Mouse (Mus musculus) left cerebral cortex, postnatal 10 days (tissue): ENCODE data around the gene Zic5. TPM values are rescaled to one million over a fixed set of nuclear protein-coding genes. Genes with fewer than 3 reads are reported as not detected.

Source experiments
- DNase-seq, 2 experiments: peaks; one replicate each; pipeline ENCODE4 v3.0.0; 2021 to 2022; ENCODE audit warnings: low spot score in 2 of 2, mixed read lengths in 1 of 2; ENCODE audit errors: extremely low spot score in 1 of 2
- intact Hi-C: fragments of 180-260 bp; cut with DNase I; formaldehyde crosslinking; loops from one replicate; pipeline ENCODE4 v1.15.1; 2025
- total RNA-seq, 2 experiments: library from RNA; stranded (reverse); gene quantifications; 2 replicates each; pipeline ENCODE4 v1.2.3; 2021

Zic5 gene
- total RNA-seq, 2 experiments from 2014 or later, result 3.0 to 3.9 TPM

GRCm38 (mm10) chr14:122412841-122413541 lies 52.5 kb downstream of the Zic5 start:
- DNase-seq, result no peak
- intact Hi-C loops, result no loop called here

Other genes with a start within 250 kb of the Zic5 start
- under 1 TPM in 1 of 2 experiments, not detected in 1; 0.16 TPM for gene Gm5089, start 14.6 kb downstream of the Zic5 start, total RNA-seq
- 10 to 100 TPM; 16.4 to 19.0 TPM for gene Zic2, start 9.8 kb upstream of the Zic5 start, total RNA-seq
- gene Gm10837, start 24.9 kb upstream of the Zic5 start, total RNA-seq, result not detected
- 10 to 100 TPM; 35.5 to 38.2 TPM for gene Pcca, start 68.6 kb upstream of the Zic5 start, total RNA-seq